Mouse (Mus musculus): ENCODE measurements at regions not wholly inside any gene's neighbourhood (a gene's known extent, or its start where the extent isn't known, plus 50 kb on each side); places are given as distances from the start of the nearest gene placed in this dataset.
A peak's percentile ranks its signal among the peaks of the same experiment; 100 is the strongest.
"Not testable (repeated sequence)": the region's sequence is repeated elsewhere in the genome, so short reads cannot be mapped to it uniquely, and the experiment has no call there.

GRCm38 (mm10) chr6:22506871-22507270, 150.8 kb upstream of the Fam3c start:
- no peak for DNase-seq

- no peak for DNase-seq
These were observed 141.3 kb upstream of the Fam3c start for GRCm38 (mm10) chr6:22497306-22497705.

GRCm38 (mm10) chr6:22496471-22496870, 140.4 kb upstream of the Fam3c start:
- peak; percentile 32 for DNase-seq

- DNase-seq, result peak; percentile 18
These were observed 137.7 kb upstream of the Fam3c start for GRCm38 (mm10) chr6:22493632-22494260.

GRCm38 (mm10) chr6:22492896-22493295, 136.9 kb upstream of the Fam3c start:
- no peak for DNase-seq

GRCm38 (mm10) chr6:22490762-22491161, 134.7 kb upstream of the Fam3c start:
- no peak for DNase-seq

GRCm38 (mm10) chr6:22487467-22487866, 131.4 kb upstream of the Fam3c start:
- no peak for DNase-seq

GRCm38 (mm10) chr6:22485828-22486518, 129.9 kb upstream of the Fam3c start:
- no peak for DNase-seq

- not testable (repeated sequence) for DNase-seq
These were observed 126.2 kb upstream of the Fam3c start for GRCm38 (mm10) chr6:22482257-22482656.

GRCm38 (mm10) chr6:22474604-22475003, 118.6 kb upstream of the Fam3c start:
- no peak for DNase-seq

- no peak for DNase-seq
These were observed 118.0 kb upstream of the Fam3c start for GRCm38 (mm10) chr6:22474011-22474410.

GRCm38 (mm10) chr6:22472400-22472799, 116.4 kb upstream of the Fam3c start:
- DNase-seq, result not testable (repeated sequence)

- no peak for DNase-seq
These were observed 111.4 kb upstream of the Fam3c start for GRCm38 (mm10) chr6:22467334-22467993.

- DNase-seq, result no peak
These were observed 109.9 kb upstream of the Fam3c start for GRCm38 (mm10) chr6:22465926-22466325.

GRCm38 (mm10) chr6:22459440-22460016, 103.5 kb upstream of the Fam3c start:
- DNase-seq, result no peak

- DNase-seq, result no peak
These were observed 96.2 kb upstream of the Fam3c start for GRCm38 (mm10) chr6:22452203-22452602.

- DNase-seq, result no peak
These were observed 94.5 kb upstream of the Fam3c start for GRCm38 (mm10) chr6:22450501-22450900.

- no peak for DNase-seq
These were observed 92.9 kb upstream of the Fam3c start for GRCm38 (mm10) chr6:22448906-22449305.

GRCm38 (mm10) chr6:22447636-22448035, 91.6 kb upstream of the Fam3c start:
- DNase-seq, result no peak

GRCm38 (mm10) chr6:22446621-22447310, 90.7 kb upstream of the Fam3c start:
- peak; percentile 40 for DNase-seq

GRCm38 (mm10) chr6:22444856-22445255, 88.8 kb upstream of the Fam3c start:
- DNase-seq, result not testable (repeated sequence)

GRCm38 (mm10) chr6:22444220-22444619, 88.2 kb upstream of the Fam3c start:
- no peak for DNase-seq

GRCm38 (mm10) chr6:22443573-22443972, 87.5 kb upstream of the Fam3c start:
- no peak for DNase-seq
